Mouse (Mus musculus): ENCODE measurements around the gene Prl8a6. TPM values are rescaled to one million over a fixed set of nuclear protein-coding genes. Genes with fewer than 3 reads are reported as not detected.

Prl8a6 gene
- polyA plus RNA-seq (2017; shearing (Covaris generic)) = not detected

GRCm38 (mm10) chr13:27438588-27438987 lies at the start of gene Prl8a6:
TSS of gene Prl8a6 (minus strand) at chr13:27438688.

GRCm38 (mm10) chr13:27390746-27391145 lies 47.7 kb downstream of the Prl8a6 start, which contains the start of gene Prl2b1:
TSS of gene Prl2b1 (minus strand) at chr13:27390846.

Other genes starting within 250 kb of the Prl8a6 start
- not detected for gene Prl3c1, start 242.0 kb downstream of the Prl8a6 start, polyA plus RNA-seq (2017; shearing (Covaris generic))
- not detected for gene Prl3b1, start 196.8 kb downstream of the Prl8a6 start, polyA plus RNA-seq (2017; shearing (Covaris generic))
- gene Prl3a1, start 179.3 kb downstream of the Prl8a6 start, polyA plus RNA-seq (2017; shearing (Covaris generic)) = not detected
- gene Prl6a1, start 126.1 kb downstream of the Prl8a6 start, polyA plus RNA-seq (2017; shearing (Covaris generic)) = not detected
- gene Prl8a2, start 93.0 kb downstream of the Prl8a6 start, polyA plus RNA-seq (2017; shearing (Covaris generic)) = not detected
- not detected for gene Prl2b1, start 47.8 kb downstream of the Prl8a6 start, polyA plus RNA-seq (2017; shearing (Covaris generic))
- not detected for gene Prl8a8, start 74.5 kb upstream of the Prl8a6 start, polyA plus RNA-seq (2017; shearing (Covaris generic))
- not detected for gene Prl8a9, start 125.9 kb upstream of the Prl8a6 start, polyA plus RNA-seq (2017; shearing (Covaris generic))
- gene Prl8a1, start 143.5 kb upstream of the Prl8a6 start, polyA plus RNA-seq (2017; shearing (Covaris generic)) = not detected
- gene Prl7b1, start 171.9 kb upstream of the Prl8a6 start, polyA plus RNA-seq (2017; shearing (Covaris generic)) = not detected
- gene Prl7a1, start 203.8 kb upstream of the Prl8a6 start, polyA plus RNA-seq (2017; shearing (Covaris generic)) = not detected
- gene Prl7a2, start 229.3 kb upstream of the Prl8a6 start, polyA plus RNA-seq (2017; shearing (Covaris generic)) = not detected